Mouse (Mus musculus) liver, embryonic 13.5 days (tissue): ENCODE data around the gene Zfp219. TPM values are rescaled to one million over a fixed set of nuclear protein-coding genes. Genes with fewer than 3 reads are reported as not detected.

Experiments
- ATAC-seq: fragments of 200-750 bp; cut with Nextera tagmentation; 2 replicates; pipeline ENCODE4 v1.8.0; 2017; ENCODE audit warnings: low read depth, mild to moderate bottlenecking, moderate number of reproducible peaks, moderate library complexity
- DNase-seq: peaks from one replicate; pipeline ENCODE4 v3.0.0; 2022
- H3K27ac ChIP-seq: fragments of 300-500 bp; sonication (generic); 2 replicates; pipeline ENCODE4 v1.5.1; 2015; ENCODE audit warnings: moderate library complexity, mild to moderate bottlenecking, inconsistent platforms
- H3K27me3 ChIP-seq: fragments of 300-500 bp; sonication (generic); 2 replicates; pipeline ENCODE4 v1.6.1; 2015; ENCODE audit warnings: mild to moderate bottlenecking, inconsistent platforms
- H3K36me3 ChIP-seq: fragments of 300-500 bp; sonication (generic); 2 replicates; pipeline ENCODE4 v1.6.1; 2015; ENCODE audit warnings: mild to moderate bottlenecking, inconsistent platforms
- H3K4me1 ChIP-seq: fragments of 300-500 bp; sonication (generic); replicated peaks from 2 replicates; pipeline ENCODE4 v1.6.1; 2015; ENCODE audit warnings: inconsistent platforms
- H3K4me2 ChIP-seq: fragments of 300-500 bp; sonication (generic); 2 replicates; pipeline ENCODE4 v1.6.1; 2015; ENCODE audit warnings: inconsistent platforms, mild to moderate bottlenecking, moderate library complexity
- H3K4me3 ChIP-seq: fragments of 300-500 bp; sonication (generic); replicated peaks from 2 replicates; pipeline ENCODE4 v1.5.1; 2015; ENCODE audit warnings: mild to moderate bottlenecking, inconsistent platforms
- H3K9ac ChIP-seq: fragments of 300-500 bp; sonication (generic); 2 replicates; pipeline ENCODE4 v1.6.1; 2015; ENCODE audit warnings: mild to moderate bottlenecking, inconsistent platforms
- H3K9me3 ChIP-seq: fragments of 300-500 bp; sonication (generic); replicated peaks from 2 replicates; pipeline ENCODE4 v1.6.1; 2016; ENCODE audit warnings: inconsistent platforms
- WGBS: fragments of 180-500 bp; shearing (Covaris S2); methylation state at CpG from one replicate; pipeline ENCODE4 v1.1.7; 2015; ENCODE audit not compliant: insufficient replicate concordance; 5-methylcytosine and 5-hydroxymethylcytosine counted together
- polyA plus RNA-seq: library from polyadenylated mRNA; unstranded; fragments of >200 nt; fragmentation: Nextera tagmentation; extraction: Ambion mirVana; gene quantifications from 2 replicates; pipeline ENCODE4 v1.2.1, GENCODE M21; 2015

Zfp219 gene
- polyA plus RNA-seq, 1 experiment from 2014 or later, result 10.1 TPM

GRCm38 (mm10) chr14:52017662-52018061 is 2.9 kb downstream of the Zfp219 start:
- H3K27ac ChIP-seq, result 0 out of 2 replicates have a peak overlapping the region, but pooled peaks have one; percentile 13

GRCm38 (mm10) chr14:52016625-52017405 is 3.7 kb downstream of the Zfp219 start:
- Histone ChIP-seq H3K4me2 (no peak overlapping the region), H3K27ac (peak overlapping the region; percentile 43; the same call in 1 of the 2 replicates), H3K27me3 (no peaks in the 10 kb centered on the region), H3K4me1 (peaks cover 69% of the 10 kb centered on the region), H3K9ac (peak overlapping the region; percentile 39; the same call in 1 of the 2 replicates), H3K9me3 (no peaks in the 10 kb centered on the region), H3K36me3 (peaks cover 5% of the 10 kb centered on the region; the same call in 1 of the 2 replicates), H3K4me3 (no peak overlapping the region)
- DNase-seq (no peak), ATAC-seq (no peak)
- 80% methylated on average over 13 of the region's 13 CpGs for WGBS

More at GRCm38 (mm10) chr14:52017662-52018061, 2.9 kb downstream of the Zfp219 start:
- DNase-seq (no peak), ATAC-seq (no peak)
- H3K4me2 ChIP-seq, result peak overlapping the region; percentile 88; the same call in 1 of the 2 replicates
- peaks cover 78% of the 10 kb centered on the region for H3K4me1 ChIP-seq
- 76% methylated on average over 4 of the region's 4 CpGs for WGBS
- H3K4me3 ChIP-seq, result no peak overlapping the region
- H3K9ac ChIP-seq, result peak overlapping the region; percentile 17
- H3K36me3 ChIP-seq, result peaks cover 5% of the 10 kb centered on the region; the same call in 1 of the 2 replicates
- H3K27me3 ChIP-seq, result no peaks in the 10 kb centered on the region
- H3K9me3 ChIP-seq, result no peaks in the 10 kb centered on the region

- Histone ChIP-seq H3K27ac (peak within 1 kb of the TSS; percentile 70), H3K4me3 (peak within 1 kb of the TSS; percentile 74), H3K9ac (peak within 1 kb of the TSS; percentile 79), H3K36me3 (peaks cover 5% of the 10 kb centered on the region; the same call in 1 of the 2 replicates), H3K4me1 (peaks cover 64% of the 10 kb centered on the region), H3K27me3 (no peaks in the 10 kb centered on the region), H3K4me2 (peak within 1 kb of the TSS; percentile 97), H3K9me3 (no peaks in the 10 kb centered on the region)
- ATAC-seq (no peak), DNase-seq (no peak)
- WGBS, result 26% methylated on average over 6 of the region's 6 CpGs
Measured at GRCm38 (mm10) chr14:52015445-52016100, 5.0 kb downstream of the Zfp219 start, which contains the start of gene Tmem253. Tmem253 (plus strand) TSS chr14:52015658.

GRCm38 (mm10) chr14:52014761-52015311 is 5.7 kb downstream of the Zfp219 start:
- Histone ChIP-seq H3K9me3 (no peaks in the 10 kb centered on the region), H3K4me3 (peak overlapping the region; percentile 74), H3K27ac (peak overlapping the region; percentile 70), H3K4me1 (peaks cover 68% of the 10 kb centered on the region), H3K4me2 (peak overlapping the region; percentile 97), H3K36me3 (peaks cover 5% of the 10 kb centered on the region; the same call in 1 of the 2 replicates), H3K9ac (peak overlapping the region; percentile 79), H3K27me3 (no peaks in the 10 kb centered on the region)
- DNase-seq (no peak), ATAC-seq (no peak)
- under 1% methylated on average over 20 of the region's 28 CpGs for WGBS

GRCm38 (mm10) chr14:52014271-52014760 is 6.2 kb downstream of the Zfp219 start:
- DNase-seq (no peak), ATAC-seq (no peak)
- Histone ChIP-seq H3K27ac (peak overlapping the region; percentile 70), H3K9me3 (no peaks in the 10 kb centered on the region), H3K9ac (peak overlapping the region; percentile 79), H3K27me3 (no peaks in the 10 kb centered on the region), H3K4me1 (peaks cover 69% of the 10 kb centered on the region), H3K4me2 (peak overlapping the region; percentile 97), H3K4me3 (peak overlapping the region; percentile 74), H3K36me3 (peaks cover 7% of the 10 kb centered on the region)
- WGBS, result 2% methylated on average over 7 of the region's 80 CpGs

GRCm38 (mm10) chr14:52013771-52014219 is 6.7 kb downstream of the Zfp219 start:
- H3K4me1 ChIP-seq, result peaks cover 68% of the 10 kb centered on the region
- peak overlapping the region; percentile 74 for H3K4me3 ChIP-seq
- H3K27ac ChIP-seq, result peak overlapping the region; percentile 43; the same call in 1 of the 2 replicates
- no peaks in the 10 kb centered on the region for H3K9me3 ChIP-seq
- no peaks in the 10 kb centered on the region for H3K27me3 ChIP-seq
- peak overlapping the region; percentile 97 for H3K4me2 ChIP-seq
- DNase-seq (no peak), ATAC-seq (no peak)
- peak overlapping the region; percentile 79 for H3K9ac ChIP-seq
- 10% methylated on average over 20 of the region's 24 CpGs for WGBS
- peaks cover 10% of the 10 kb centered on the region for H3K36me3 ChIP-seq

- no peak overlapping the region for H3K4me3 ChIP-seq
- DNase-seq, result no peak
- H3K9ac ChIP-seq, result 0 out of 2 replicates have a peak overlapping the region, but pooled peaks have one; percentile 79
- H3K4me1 ChIP-seq, result peaks cover 66% of the 10 kb centered on the region
- peaks cover 12% of the 10 kb centered on the region for H3K36me3 ChIP-seq
- ATAC-seq, result no peak
- H3K27ac ChIP-seq, result no peak overlapping the region
- H3K9me3 ChIP-seq, result no peaks in the 10 kb centered on the region
- WGBS, result 81% methylated on average over 8 of the region's 8 CpGs
- no peaks in the 10 kb centered on the region for H3K27me3 ChIP-seq
- H3K4me2 ChIP-seq, result peak overlapping the region; percentile 97
Measured at GRCm38 (mm10) chr14:52013021-52013610, 7.4 kb downstream of the Zfp219 start.

- no peaks in the 10 kb centered on the region for H3K9me3 ChIP-seq
- H3K4me2 ChIP-seq, result no peak overlapping the region
- H3K4me3 ChIP-seq, result no peak overlapping the region
- 86% methylated on average over 5 of the region's 5 CpGs for WGBS
- no peak overlapping the region for H3K27ac ChIP-seq
- DNase-seq (no peak), ATAC-seq (no peak)
- H3K9ac ChIP-seq, result no peak overlapping the region
- H3K4me1 ChIP-seq, result peaks cover 61% of the 10 kb centered on the region
- no peaks in the 10 kb centered on the region for H3K27me3 ChIP-seq
- peaks cover 13% of the 10 kb centered on the region for H3K36me3 ChIP-seq
Measured at GRCm38 (mm10) chr14:52012553-52012952, 8.0 kb downstream of the Zfp219 start.

- no peak overlapping the region for H3K4me3 ChIP-seq
- 72% methylated on average over 4 of the region's 4 CpGs for WGBS
- no peak for DNase-seq
Measured at GRCm38 (mm10) chr14:52012085-52012484, 8.4 kb downstream of the Zfp219 start.

GRCm38 (mm10) chr14:52011683-52012082 is 8.8 kb downstream of the Zfp219 start:
- no peaks in the 10 kb centered on the region for H3K27me3 ChIP-seq
- H3K4me3 ChIP-seq, result no peak overlapping the region
- WGBS, result 55% methylated on average over 1 of the region's 1 CpGs
- H3K27ac ChIP-seq, result no peak overlapping the region
- peaks cover 52% of the 10 kb centered on the region for H3K4me1 ChIP-seq
- H3K9ac ChIP-seq, result no peak overlapping the region
- no peaks in the 10 kb centered on the region for H3K9me3 ChIP-seq
- DNase-seq (no peak), ATAC-seq (no peak)
- peaks cover 21% of the 10 kb centered on the region for H3K36me3 ChIP-seq
- H3K4me2 ChIP-seq, result no peak overlapping the region

More at GRCm38 (mm10) chr14:52012085-52012484, 8.4 kb downstream of the Zfp219 start:
- H3K27ac ChIP-seq, result no peak overlapping the region
- no peak overlapping the region for H3K4me2 ChIP-seq
- no peak for ATAC-seq
- H3K4me1 ChIP-seq, result peaks cover 57% of the 10 kb centered on the region
- peaks cover 17% of the 10 kb centered on the region for H3K36me3 ChIP-seq
- H3K9ac ChIP-seq, result no peak overlapping the region
- no peaks in the 10 kb centered on the region for H3K27me3 ChIP-seq
- H3K9me3 ChIP-seq, result no peaks in the 10 kb centered on the region
